1 mouse cellular context compared by ENCODE assay signal in the genomic region with DNA sequence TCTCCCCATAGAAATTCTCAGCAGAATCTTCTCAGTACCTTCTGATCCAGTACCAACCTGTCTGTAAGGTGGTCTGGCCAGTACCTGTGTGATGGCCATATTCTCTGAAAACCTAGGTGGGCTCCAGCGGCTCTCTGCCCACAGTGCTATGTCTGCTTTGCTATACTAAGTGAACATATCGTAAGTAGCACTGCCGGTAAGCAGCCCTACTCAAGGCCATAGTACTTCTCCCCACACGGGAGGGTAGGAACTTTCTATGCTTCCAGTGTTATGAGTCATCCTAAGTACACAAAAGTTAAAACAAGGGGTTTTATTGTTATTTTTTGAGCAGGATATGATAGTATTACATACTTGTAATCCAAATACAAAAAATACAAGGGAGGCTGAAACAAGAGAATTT.
TF ChIP-seq lines count a peak whose summit lies in the region.

No protein-coding gene starts in this region.

TF ChIP-seq in MEL, 35 proteins besides CTCF, POLR2A, EP300 and RAD21:
- TF ChIP-seq USF1 (IDR thresholded peaks at IDR 0.05; ENCODE audit: low read depth, low read length) (no peak), ZMIZ1 (IDR thresholded peaks at IDR 0.05; ENCODE audit: low read depth, low read length) (no peak), MXI1 (IDR thresholded peaks at IDR 0.05; ENCODE audit: low read depth, low read length) (no peak), ZKSCAN1 (IDR thresholded peaks at IDR 0.05; ENCODE audit: low read depth, low read length) (no peak), POLR2AphosphoS5 (IDR thresholded peaks at IDR 0.05; ENCODE audit: borderline replicate concordance, low read depth, low read length) (no peak), TBP (IDR thresholded peaks at IDR 0.05; ENCODE audit: low read depth, low read length) (no peak)
